Mouse (Mus musculus) gonadal fat pad, adult 2 months (tissue): ENCODE data around the gene Akt1s1. TPM values are rescaled to one million over a fixed set of nuclear protein-coding genes. Genes with fewer than 3 reads are reported as not detected.

Source experiments
- DNase-seq: peaks from one replicate; pipeline ENCODE4 v3.0.0-alpha.2; 2012; ENCODE audit warnings: low read depth
- polyA plus RNA-seq: library from polyadenylated mRNA; depleted of rRNA; stranded (reverse); fragments of >200 nt; gene quantifications from 2 replicates; pipeline ENCODE4 v1.2.3, GENCODE M21; 2012; rRNA removed

Akt1s1 gene
- polyA plus RNA-seq, 1 experiment = 72.9 TPM

GRCm38 (mm10) chr7:44901230-44901722, 52.5 kb downstream of the Akt1s1 start:
- no peak for DNase-seq

Other genes starting within 250 kb of the Akt1s1 start
- gene Myh14, start 178.1 kb upstream of the Akt1s1 start, polyA plus RNA-seq = 5.7 and 6.2 TPM in 2 replicates
- gene Izumo2, start 140.2 kb upstream of the Akt1s1 start, polyA plus RNA-seq = 0.28 and 0.67 TPM in 2 replicates
- 40.0 and 40.6 TPM in 2 replicates for gene Vrk3, start 100.6 kb upstream of the Akt1s1 start, polyA plus RNA-seq
- 0.12 and 0.14 TPM in 2 replicates for gene Zfp473, start 97.9 kb upstream of the Akt1s1 start, polyA plus RNA-seq
- gene Nup62, start 32.9 kb upstream of the Akt1s1 start, polyA plus RNA-seq = 36.7 and 40.5 TPM in 2 replicates
- 2.1 and 2.7 TPM in 2 replicates for gene Il4i1, start 32.6 kb upstream of the Akt1s1 start, polyA plus RNA-seq
- 139 and 143 TPM in 2 replicates for gene Atf5, start 32.3 kb upstream of the Akt1s1 start, polyA plus RNA-seq
- 90.6 and 94.6 TPM in 2 replicates for gene Tbc1d17, start 88 bp downstream of the Akt1s1 start, polyA plus RNA-seq
- 43.4 and 50.8 TPM in 2 replicates for gene Pnkp, start 8.1 kb downstream of the Akt1s1 start, polyA plus RNA-seq
- 243 and 279 TPM in 2 replicates for gene Ptov1, start 20.8 kb downstream of the Akt1s1 start, polyA plus RNA-seq
- 95.2 and 106 TPM in 2 replicates for gene Med25, start 43.7 kb downstream of the Akt1s1 start, polyA plus RNA-seq
- gene Fuz, start 47.1 kb downstream of the Akt1s1 start, polyA plus RNA-seq = 34.2 and 34.5 TPM in 2 replicates
- gene Ap2a1, start 80.5 kb downstream of the Akt1s1 start, polyA plus RNA-seq = 88.2 and 99.1 TPM in 2 replicates
- gene Tsks, start 94.2 kb downstream of the Akt1s1 start, polyA plus RNA-seq = 3.5 and 4.7 TPM in 2 replicates
- gene Cpt1c, start 125.9 kb downstream of the Akt1s1 start, polyA plus RNA-seq = 17.1 and 17.9 TPM in 2 replicates
- gene Prmt1, start 137.6 kb downstream of the Akt1s1 start, polyA plus RNA-seq = 211 and 218 TPM in 2 replicates
- gene Irf3, start 148.7 kb downstream of the Akt1s1 start, polyA plus RNA-seq = 87.1 and 89.9 TPM in 2 replicates
- gene Bcl2l12, start 149.7 kb downstream of the Akt1s1 start, polyA plus RNA-seq = 20.3 and 22.0 TPM in 2 replicates
- gene Scaf1, start 167.4 kb downstream of the Akt1s1 start, polyA plus RNA-seq = 48.9 and 60.3 TPM in 2 replicates
- gene Rras, start 169.0 kb downstream of the Akt1s1 start, polyA plus RNA-seq = 221 and 291 TPM in 2 replicates
- 5.7 and 10.5 TPM in 2 replicates for gene Prr12, start 203.9 kb downstream of the Akt1s1 start, polyA plus RNA-seq
- gene Nosip, start 213.4 kb downstream of the Akt1s1 start, polyA plus RNA-seq = 71.4 and 78.1 TPM in 2 replicates
- 55.7 and 72.5 TPM in 2 replicates for gene Prrg2, start 213.7 kb downstream of the Akt1s1 start, polyA plus RNA-seq
- 112 and 116 TPM in 2 replicates for gene Rcn3, start 243.2 kb downstream of the Akt1s1 start, polyA plus RNA-seq